Mouse (Mus musculus) gastrocnemius, postnatal 25 days (tissue): ENCODE results near the gene Epdr1. TPM values are rescaled to one million over a fixed set of nuclear protein-coding genes. Genes with fewer than 3 reads are reported as not detected.
"Not testable (repeated sequence)": the region's sequence is repeated elsewhere in the genome, so short reads cannot be mapped to it uniquely, and the experiment has no call there.

ENCODE experiments used
- DNase-seq: peaks from one replicate; pipeline ENCODE4 v3.0.0; 2022
- total RNA-seq, 2 experiments: library from RNA; stranded (reverse); gene quantifications; 1 replicate in 1 of 2; 2 replicates in 1 of 2; pipeline ENCODE4 v1.2.3; 2021

The Epdr1 gene
- total RNA-seq, 2 experiments from 2014 or later: 85.7 to 113 TPM

DNA sequence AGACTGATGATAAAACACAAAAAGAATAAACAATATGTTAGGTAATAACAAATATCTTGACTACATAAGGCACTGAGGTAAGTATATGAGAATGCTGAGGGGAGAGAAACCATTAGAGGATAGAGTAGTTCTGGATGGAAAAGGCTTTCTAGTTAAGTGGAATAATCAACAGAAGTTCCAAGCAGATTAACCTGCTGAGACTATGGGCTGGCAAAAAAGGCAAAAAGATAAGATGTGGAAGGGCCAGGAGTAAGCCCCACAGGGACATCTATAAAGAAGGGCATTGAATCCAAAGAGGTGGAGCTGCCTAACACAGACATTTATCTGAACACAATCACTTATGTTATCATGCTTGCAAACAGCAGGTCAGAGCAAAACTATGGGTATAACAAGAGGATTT lies 11.6 kb downstream of the Epdr1 start:
- no peak for DNase-seq

DNA sequence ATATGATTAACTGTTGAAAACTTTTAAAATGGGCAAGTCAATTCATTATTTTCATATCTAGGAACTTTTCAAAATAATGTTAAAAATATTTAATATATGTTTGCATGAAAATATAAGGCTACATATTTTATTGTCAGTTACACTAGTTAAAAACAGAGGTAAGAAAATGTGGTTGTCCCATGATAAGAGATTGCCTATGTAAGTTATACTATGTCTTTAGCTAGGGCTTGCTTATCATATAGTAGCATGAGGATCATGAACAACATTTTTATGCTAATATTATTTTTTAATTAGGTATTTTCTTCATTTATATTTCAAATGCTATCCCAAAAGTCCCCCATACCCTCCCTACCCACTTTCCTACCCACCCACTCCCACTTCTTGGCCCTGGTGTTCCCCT lies 14.8 kb downstream of the Epdr1 start:
- no peak for DNase-seq

DNA sequence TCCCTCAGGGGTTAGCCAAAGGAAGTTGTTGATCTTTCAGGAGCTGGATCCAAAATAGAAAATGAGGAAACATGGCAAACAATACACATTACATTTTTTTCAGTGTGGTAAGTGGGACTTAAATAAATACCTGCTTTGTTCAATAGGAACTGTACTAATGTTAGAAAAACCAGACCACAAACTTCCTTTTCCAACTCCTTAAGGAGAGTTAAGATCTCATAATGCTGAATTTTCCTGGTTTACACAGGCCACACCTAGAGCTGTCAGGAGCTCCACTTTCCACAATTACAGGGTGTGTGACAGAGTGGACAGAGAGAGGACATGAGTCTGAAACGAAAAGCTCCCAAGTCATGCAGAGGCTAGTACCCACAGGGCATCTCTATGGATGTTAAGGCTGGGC lies 16.0 kb downstream of the Epdr1 start:
- no peak for DNase-seq

DNA sequence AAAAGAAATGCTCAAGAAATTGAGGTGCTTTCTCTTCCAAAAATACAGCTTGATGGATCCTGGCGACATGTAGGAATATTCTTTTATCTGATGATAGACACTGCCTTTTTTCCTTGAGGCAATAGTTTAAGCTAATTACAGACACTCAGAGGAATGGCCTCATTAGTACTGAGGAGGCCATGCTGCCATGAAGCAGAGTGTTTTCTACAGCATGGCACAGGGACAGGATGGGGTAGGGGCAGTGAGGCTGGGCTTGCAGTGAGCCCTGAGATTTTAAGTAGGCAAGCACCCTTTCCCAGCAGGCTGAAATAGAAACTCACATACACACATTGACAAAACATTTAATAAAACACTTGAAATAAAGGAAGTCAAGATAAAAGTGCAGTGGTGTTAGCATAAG lies 17.2 kb downstream of the Epdr1 start:
- no peak for DNase-seq

DNA sequence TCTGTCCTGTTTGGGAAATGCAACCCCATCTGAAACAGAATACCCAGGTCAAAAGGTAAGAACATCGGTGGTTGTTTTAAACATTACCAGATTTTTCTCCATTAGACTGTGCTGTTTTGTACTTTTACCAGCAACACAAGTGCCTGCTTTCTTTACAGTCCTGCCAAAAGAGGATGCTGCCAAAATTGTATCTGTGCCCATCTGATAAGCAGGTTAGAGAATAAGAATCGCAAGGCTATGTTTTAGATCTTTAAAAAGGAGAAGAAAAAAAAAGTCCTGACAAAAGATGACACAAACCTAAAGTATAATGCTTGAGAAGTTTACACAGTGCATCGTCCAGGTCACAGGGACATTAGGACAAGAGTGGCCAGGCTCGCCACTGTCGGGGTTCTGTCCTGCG lies 20.5 kb downstream of the Epdr1 start:
- no peak for DNase-seq

DNA sequence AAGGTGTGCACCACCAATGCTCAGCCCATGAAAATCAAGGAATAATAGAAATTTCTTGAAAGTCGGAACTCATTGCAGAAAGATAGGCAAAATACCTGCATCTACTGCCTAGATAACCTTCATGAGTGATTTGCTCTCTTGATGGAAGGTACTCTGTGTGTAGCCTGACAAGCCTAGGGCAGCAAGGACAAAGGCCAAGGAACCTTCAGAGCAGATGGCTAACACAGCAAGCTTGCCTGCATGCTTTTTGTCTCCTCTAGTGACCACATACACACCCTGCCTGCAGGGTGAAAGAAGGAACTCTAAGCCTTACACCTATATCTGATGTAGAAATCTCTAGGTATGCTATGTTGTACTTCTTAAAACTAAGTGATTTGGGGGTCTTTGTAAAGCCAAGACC lies 24.6 kb downstream of the Epdr1 start:
- no peak for DNase-seq

DNA sequence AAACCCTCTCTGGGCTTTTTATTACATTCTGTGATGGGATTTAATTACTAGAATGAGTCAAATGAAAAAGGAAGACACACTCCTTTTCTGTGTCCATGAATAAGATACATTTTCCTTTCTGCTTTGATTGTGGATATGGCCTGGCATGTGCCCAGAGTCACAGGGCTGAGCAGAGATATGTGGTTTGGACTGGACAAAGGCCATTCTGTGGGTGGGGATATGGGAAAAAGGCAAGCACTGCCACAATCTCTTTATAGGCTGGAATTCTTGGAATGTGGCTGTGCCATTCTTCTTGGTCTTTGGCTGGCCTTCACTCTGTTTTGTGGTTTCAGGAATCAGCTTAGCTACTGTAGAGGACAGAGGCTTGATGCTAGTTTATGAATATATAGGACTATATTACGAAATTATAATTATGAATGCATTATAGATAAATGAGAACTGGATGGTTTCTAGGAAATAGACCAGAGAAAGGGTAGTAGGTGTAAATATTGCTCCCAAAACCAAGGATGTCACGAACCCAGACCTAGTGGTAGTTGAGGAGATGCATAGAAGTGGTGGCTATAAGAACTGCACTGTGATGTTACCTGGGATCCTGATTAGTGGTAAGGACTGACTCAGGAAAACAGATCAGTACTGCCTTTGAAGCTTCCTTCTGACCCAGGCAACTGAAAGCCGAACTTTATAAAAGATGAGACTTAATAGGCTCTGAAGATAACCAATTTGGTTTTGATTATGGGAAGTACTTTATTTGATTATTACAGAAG lies 28.5 kb downstream of the Epdr1 start:
- DNase-seq: no peak

DNA sequence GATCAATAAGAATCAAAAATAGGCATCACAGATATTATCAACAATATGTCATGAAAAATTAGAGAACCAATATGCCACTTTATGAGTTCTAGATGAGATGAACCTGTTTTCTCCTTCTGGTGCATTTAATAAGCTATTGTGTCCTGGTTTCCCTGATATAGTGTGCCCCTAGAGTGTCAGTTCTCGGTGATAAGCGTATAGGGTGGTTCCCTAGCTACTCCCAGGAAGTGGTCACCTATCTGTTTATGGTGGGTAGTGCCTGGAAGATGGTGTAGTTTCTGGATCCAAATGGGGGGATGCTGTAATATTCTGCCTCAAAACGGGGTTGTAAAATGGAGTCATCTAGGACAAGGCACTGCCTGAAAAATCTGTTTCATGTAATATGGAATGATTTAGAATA lies 43.8 kb downstream of the Epdr1 start:
- DNase-seq: no peak

DNA sequence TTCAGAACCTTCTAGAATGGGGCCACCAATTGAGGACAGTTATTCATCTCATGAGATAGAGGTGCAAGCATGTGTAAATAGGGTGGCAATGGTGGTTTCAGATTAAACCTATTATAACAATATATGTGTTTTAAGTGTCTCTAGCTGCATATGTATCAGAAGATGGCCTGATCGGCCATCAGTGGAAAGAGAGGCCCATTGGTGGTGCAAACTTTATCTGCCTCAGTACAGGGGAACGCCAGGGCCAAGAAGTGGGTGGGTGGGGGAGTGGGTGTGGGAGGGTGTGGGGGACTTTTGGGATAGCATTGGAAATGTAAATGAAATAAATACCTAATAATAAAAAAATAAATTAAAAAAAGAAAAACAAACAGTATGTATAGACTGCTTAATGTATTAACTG lies 45.0 kb downstream of the Epdr1 start:
- DNase-seq: not testable (repeated sequence)

DNA sequence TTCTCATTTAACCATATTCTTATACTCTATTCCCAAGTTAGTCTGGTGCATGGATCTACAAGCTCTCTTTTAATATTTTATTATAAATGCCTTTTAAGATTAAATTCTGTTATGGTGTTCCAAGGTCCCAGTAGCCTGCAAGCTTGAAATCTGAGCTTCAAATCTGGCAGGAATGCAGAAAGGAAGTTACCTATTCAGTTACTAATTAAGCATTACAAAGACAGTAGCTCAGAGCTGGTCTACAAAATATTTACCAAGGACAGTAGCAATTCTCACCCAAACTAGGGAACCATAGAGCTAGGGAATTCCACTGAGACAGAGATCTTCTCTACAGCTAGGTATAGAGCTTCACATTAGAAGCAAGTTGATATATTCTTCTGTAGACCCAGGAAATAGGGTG lies 49.6 kb downstream of the Epdr1 start:
- DNase-seq: not testable (repeated sequence)

DNA sequence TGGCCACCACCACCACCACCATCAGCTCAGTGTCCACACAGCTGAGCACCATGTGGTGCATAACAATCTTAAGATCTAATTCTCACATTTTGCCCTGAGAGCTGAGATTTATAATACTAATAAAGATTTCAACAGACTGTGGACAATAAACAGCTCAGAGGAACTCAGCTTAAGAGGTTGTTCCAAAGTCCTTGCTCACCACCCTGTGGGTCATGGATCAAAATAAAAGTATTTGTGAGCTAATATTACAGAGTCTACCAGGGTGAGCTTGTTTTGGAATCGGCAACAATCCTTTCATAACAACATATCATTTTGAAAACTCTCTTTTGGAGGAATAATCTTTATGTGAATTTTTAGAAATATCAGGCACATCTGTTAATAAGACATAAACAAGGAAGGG lies 57.2 kb downstream of the Epdr1 start:
- no peak for DNase-seq

DNA sequence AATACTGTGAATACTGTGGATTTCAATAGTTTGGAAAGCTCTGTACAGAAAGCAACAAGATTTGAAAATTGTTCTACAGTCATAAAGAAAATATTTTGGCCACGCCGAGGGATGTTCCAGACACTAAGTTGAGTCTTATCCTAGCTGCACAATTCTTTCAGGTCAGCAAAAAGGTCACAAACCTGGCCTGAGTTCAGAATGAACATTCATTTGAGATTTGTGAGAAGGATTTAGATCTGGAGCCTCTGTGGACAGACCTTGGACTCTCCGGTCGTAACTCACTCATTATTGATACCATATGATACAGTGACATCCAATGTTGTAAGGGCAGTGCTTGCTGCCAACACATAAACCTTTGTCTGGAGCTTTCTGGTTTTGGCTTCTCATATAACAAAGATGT lies 64.3 kb downstream of the Epdr1 start:
- no peak for DNase-seq

Other genes starting within 250 kb of the Epdr1 start
- gene Stard3nl, start 224.1 kb downstream of the Epdr1 start, total RNA-seq: 1 to 10 TPM; 5.2 to 8.5 TPM
- 10 to 100 TPM in 1 of 2 experiments, 1 to 10 TPM in 1; 2.7 to 14.8 TPM for gene Sfrp4, start 3.2 kb upstream of the Epdr1 start, total RNA-seq
- not detected for gene Nme8, start 77.9 kb upstream of the Epdr1 start, total RNA-seq
- gene Gpr141, start 204.3 kb upstream of the Epdr1 start, total RNA-seq: not detected